Mouse (Mus musculus): Measurements from ENCODE around the gene Atg2a. TPM values are rescaled to one million over a fixed set of nuclear protein-coding genes. Genes with fewer than 3 reads are reported as not detected.
A peak's percentile ranks its signal among the peaks of the same experiment; 100 is the strongest.

Atg2a gene
- polyA plus RNA-seq, 1 experiment: 82.4 TPM

GRCm38 (mm10) chr19:6294301-6294700 is 52.8 kb downstream of the Atg2a start:
- TF ChIP-seq CTCF (IDR thresholded peaks at IDR 0.05; ENCODE audit: borderline replicate concordance, control insufficient read depth, extremely low read depth, insufficient read depth, low read length, poor library complexity): no peak
- no peak for TF ChIP-seq POLR2A (IDR thresholded peaks at IDR 0.05; ENCODE audit: control insufficient read depth, extremely low read depth, insufficient read depth, low read length, poor library complexity)
- no peaks in the 10 kb centered on the region for H3K27me3 ChIP-seq (ENCODE audit: control insufficient read depth, insufficient read depth, low read length)
- no peak for DNase-seq
- WGBS: 95% methylated on average over 17 of the region's 17 CpGs
- H3K36me3 ChIP-seq (ENCODE audit: control insufficient read depth, insufficient read depth, low read length): peaks cover 6% of the 10 kb centered on the region; the same call in 1 of the 2 replicates
- H3K27ac ChIP-seq (ENCODE audit: control insufficient read depth, insufficient read depth, low read length): no peak overlapping the region
- H3K4me3 ChIP-seq (ENCODE audit: control insufficient read depth, insufficient read depth, low read length): no peak overlapping the region
- peaks cover 14% of the 10 kb centered on the region for H3K4me1 ChIP-seq (replicated peaks; ENCODE audit: control insufficient read depth, insufficient read depth, low read length)

DNA sequence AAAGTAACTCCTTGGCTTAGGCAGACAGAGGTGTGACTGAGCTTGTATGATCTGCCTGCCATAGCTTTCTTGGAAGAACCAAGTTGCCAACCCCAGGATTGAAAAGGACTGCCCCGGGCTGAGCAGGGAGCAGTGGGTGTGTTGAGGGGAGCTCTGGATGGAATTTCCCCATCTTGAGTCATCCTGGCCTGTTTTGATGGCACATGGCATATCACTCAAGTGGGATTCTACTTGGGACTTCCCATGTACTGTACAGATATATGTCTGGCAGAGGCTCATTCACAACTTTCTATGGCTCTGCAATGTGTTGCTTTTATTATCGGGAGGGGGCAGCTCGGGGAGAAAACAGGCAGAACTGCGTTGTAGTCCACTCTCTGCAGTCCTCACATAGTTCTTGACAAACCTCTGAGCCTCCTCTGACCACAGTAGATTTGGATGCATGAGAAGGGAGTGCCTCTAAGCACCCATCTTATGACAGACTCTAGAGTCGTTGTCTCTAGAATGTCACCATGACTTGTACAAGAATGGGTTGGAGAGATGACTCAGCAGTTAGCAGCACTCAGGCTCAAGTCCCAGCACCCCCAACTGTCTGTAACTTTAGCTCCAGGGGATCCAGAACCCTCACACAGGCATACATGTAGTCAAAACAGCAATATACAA is 55.2 kb downstream of the Atg2a start:
- DNase-seq: no peak
- no peak overlapping the region for H3K4me3 ChIP-seq (ENCODE audit: control insufficient read depth, insufficient read depth, low read length)
- H3K4me1 ChIP-seq (replicated peaks; ENCODE audit: control insufficient read depth, insufficient read depth, low read length): peaks cover 25% of the 10 kb centered on the region
- WGBS: 78% methylated on average over 5 of the region's 5 CpGs
- no peaks in the 10 kb centered on the region for H3K27me3 ChIP-seq (ENCODE audit: control insufficient read depth, insufficient read depth, low read length)
- H3K27ac ChIP-seq (ENCODE audit: control insufficient read depth, insufficient read depth, low read length): peak overlapping the region; percentile 11; the same call in 1 of the 2 replicates
- peaks cover 6% of the 10 kb centered on the region; the same call in 1 of the 2 replicates for H3K36me3 ChIP-seq (ENCODE audit: control insufficient read depth, insufficient read depth, low read length)
- no peak for TF ChIP-seq POLR2A (IDR thresholded peaks at IDR 0.05; ENCODE audit: control insufficient read depth, extremely low read depth, insufficient read depth, low read length, poor library complexity)
- TF ChIP-seq CTCF (IDR thresholded peaks at IDR 0.05; ENCODE audit: borderline replicate concordance, control insufficient read depth, extremely low read depth, insufficient read depth, low read length, poor library complexity): no peak

DNA sequence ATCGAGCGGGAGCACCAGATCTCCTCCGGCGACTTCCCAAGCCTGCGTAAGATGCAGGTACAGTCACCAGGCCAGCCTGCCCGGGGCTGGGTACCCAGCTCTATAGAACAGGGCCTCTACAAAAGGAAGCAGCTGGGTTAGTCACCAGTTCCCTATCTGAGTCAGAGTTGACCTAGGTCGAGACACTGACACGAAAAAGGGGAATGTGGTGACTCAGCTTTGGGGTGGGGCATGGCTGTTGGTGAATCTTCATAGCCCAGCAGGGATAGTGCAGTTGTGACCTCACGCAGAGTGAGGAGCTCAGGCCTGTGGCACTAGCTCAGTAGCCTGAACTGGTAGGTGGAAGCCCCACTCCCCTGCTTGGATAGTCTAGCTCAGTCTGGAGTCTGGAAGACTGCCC is 56.2 kb downstream of the Atg2a start:
- no peak for TF ChIP-seq POLR2A (IDR thresholded peaks at IDR 0.05; ENCODE audit: control insufficient read depth, extremely low read depth, insufficient read depth, low read length, poor library complexity)
- no peak for TF ChIP-seq CTCF (IDR thresholded peaks at IDR 0.05; ENCODE audit: borderline replicate concordance, control insufficient read depth, extremely low read depth, insufficient read depth, low read length, poor library complexity)
- peaks cover 6% of the 10 kb centered on the region; the same call in 1 of the 2 replicates for H3K36me3 ChIP-seq (ENCODE audit: control insufficient read depth, insufficient read depth, low read length)
- H3K27me3 ChIP-seq (ENCODE audit: control insufficient read depth, insufficient read depth, low read length): no peaks in the 10 kb centered on the region
- H3K4me1 ChIP-seq (replicated peaks; ENCODE audit: control insufficient read depth, insufficient read depth, low read length): peaks cover 25% of the 10 kb centered on the region
- no peak overlapping the region for H3K4me3 ChIP-seq (ENCODE audit: control insufficient read depth, insufficient read depth, low read length)
- H3K27ac ChIP-seq (ENCODE audit: control insufficient read depth, insufficient read depth, low read length): no peak overlapping the region
- WGBS: 55% methylated on average over 9 of the region's 9 CpGs
- no peak for DNase-seq

DNA sequence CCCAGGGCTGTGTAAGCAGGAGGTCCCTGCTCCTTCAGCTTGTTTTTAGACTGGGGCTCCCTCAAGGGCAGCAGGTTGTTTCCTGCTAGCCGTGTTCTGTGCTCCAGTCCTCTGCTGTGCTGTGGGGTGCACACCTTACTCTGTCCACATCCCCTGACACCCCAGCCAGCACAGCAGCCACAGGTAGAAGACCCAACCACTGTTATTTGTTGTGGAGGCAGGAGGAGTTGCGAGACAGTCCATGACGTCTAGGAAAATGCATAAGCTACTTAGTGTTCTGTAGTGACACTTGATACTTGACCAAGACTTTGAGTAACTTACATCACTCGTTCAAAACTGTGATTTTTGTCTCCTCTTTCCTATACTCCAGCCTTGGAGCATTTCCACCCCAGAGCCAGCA is 57.5 kb downstream of the Atg2a start:
- Histone ChIP-seq H3K4me1 (replicated peaks; ENCODE audit: control insufficient read depth, insufficient read depth, low read length) (peaks cover 22% of the 10 kb centered on the region), H3K27me3 (ENCODE audit: control insufficient read depth, insufficient read depth, low read length) (no peaks in the 10 kb centered on the region), H3K4me3 (ENCODE audit: control insufficient read depth, insufficient read depth, low read length) (no peak overlapping the region), H3K27ac (ENCODE audit: control insufficient read depth, insufficient read depth, low read length) (no peak overlapping the region), H3K36me3 (ENCODE audit: control insufficient read depth, insufficient read depth, low read length) (peaks cover 6% of the 10 kb centered on the region; the same call in 1 of the 2 replicates)
- no peak for TF ChIP-seq POLR2A (IDR thresholded peaks at IDR 0.05; ENCODE audit: control insufficient read depth, extremely low read depth, insufficient read depth, low read length, poor library complexity)
- no peak for TF ChIP-seq CTCF (IDR thresholded peaks at IDR 0.05; ENCODE audit: borderline replicate concordance, control insufficient read depth, extremely low read depth, insufficient read depth, low read length, poor library complexity)
- WGBS: 80% methylated on average over 4 of the region's 4 CpGs
- no peak for DNase-seq

DNA sequence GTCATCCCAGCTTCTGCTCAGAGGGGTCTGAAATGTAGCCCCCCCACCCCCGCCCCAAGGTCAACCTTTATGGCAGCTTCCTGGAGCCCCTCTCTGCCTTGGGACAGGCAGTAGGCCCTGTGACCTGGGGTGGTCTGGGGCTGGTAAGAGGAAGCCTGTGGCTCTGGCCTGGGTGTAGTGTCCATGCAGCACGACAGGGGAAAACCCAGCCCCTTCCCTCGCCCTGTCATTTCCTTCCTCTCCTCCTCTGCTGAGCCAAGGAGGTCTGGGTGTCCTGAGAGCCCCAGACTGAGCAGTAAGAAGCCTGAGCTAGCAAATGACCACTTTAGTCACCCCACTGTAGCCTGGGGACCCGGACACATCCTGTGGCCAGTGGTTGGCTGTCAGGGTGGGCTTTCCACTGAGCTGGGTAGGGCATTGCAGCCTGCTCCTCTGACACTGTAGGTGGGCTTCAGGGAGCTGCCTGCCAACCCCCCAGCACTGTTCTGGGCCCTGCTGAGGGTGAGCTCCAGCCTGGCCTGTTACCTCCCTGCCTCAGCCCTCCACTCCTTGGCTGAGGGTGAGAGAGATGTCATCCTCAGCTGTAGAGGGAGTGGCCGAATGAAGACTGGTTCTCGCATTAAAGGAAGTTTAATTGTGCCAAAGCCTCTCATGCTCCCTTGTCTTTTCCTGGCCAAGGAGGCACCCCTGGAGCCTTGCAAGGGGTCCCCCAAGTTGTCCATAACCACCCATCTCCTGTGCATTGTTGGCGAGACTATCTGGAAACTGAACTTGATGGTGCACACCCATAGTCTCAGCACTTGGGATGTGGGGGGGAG is 58.2 kb downstream of the Atg2a start:
- 67% methylated on average over 7 of the region's 7 CpGs for WGBS
- Histone ChIP-seq H3K36me3 (ENCODE audit: control insufficient read depth, insufficient read depth, low read length) (peaks cover 6% of the 10 kb centered on the region; the same call in 1 of the 2 replicates), H3K4me1 (replicated peaks; ENCODE audit: control insufficient read depth, insufficient read depth, low read length) (peaks cover 21% of the 10 kb centered on the region), H3K27me3 (ENCODE audit: control insufficient read depth, insufficient read depth, low read length) (no peaks in the 10 kb centered on the region), H3K4me3 (ENCODE audit: control insufficient read depth, insufficient read depth, low read length) (no peak overlapping the region), H3K27ac (ENCODE audit: control insufficient read depth, insufficient read depth, low read length) (no peak overlapping the region)
- no peak for DNase-seq
- TF ChIP-seq CTCF (IDR thresholded peaks at IDR 0.05; ENCODE audit: borderline replicate concordance, control insufficient read depth, extremely low read depth, insufficient read depth, low read length, poor library complexity): no peak
- no peak for TF ChIP-seq POLR2A (IDR thresholded peaks at IDR 0.05; ENCODE audit: control insufficient read depth, extremely low read depth, insufficient read depth, low read length, poor library complexity)

- 65% methylated on average over 7 of the region's 7 CpGs for WGBS
- TF ChIP-seq CTCF (IDR thresholded peaks at IDR 0.05; ENCODE audit: borderline replicate concordance, control insufficient read depth, extremely low read depth, insufficient read depth, low read length, poor library complexity): no peak
- TF ChIP-seq POLR2A (IDR thresholded peaks at IDR 0.05; ENCODE audit: control insufficient read depth, extremely low read depth, insufficient read depth, low read length, poor library complexity): no peak
- no peak for DNase-seq
- Histone ChIP-seq H3K4me3 (ENCODE audit: control insufficient read depth, insufficient read depth, low read length) (no peak overlapping the region), H3K27ac (ENCODE audit: control insufficient read depth, insufficient read depth, low read length) (no peak overlapping the region), H3K36me3 (ENCODE audit: control insufficient read depth, insufficient read depth, low read length) (peaks cover 6% of the 10 kb centered on the region; the same call in 1 of the 2 replicates), H3K4me1 (replicated peaks; ENCODE audit: control insufficient read depth, insufficient read depth, low read length) (peaks cover 21% of the 10 kb centered on the region), H3K27me3 (ENCODE audit: control insufficient read depth, insufficient read depth, low read length) (no peaks in the 10 kb centered on the region)
Observed at GRCm38 (mm10) chr19:6300402-6300841, 59.0 kb downstream of the Atg2a start.

All from thymus, adult 2 months (tissue).